Comparison of ENCODE assay signal across 9 mouse cellular contexts in the genomic region with DNA sequence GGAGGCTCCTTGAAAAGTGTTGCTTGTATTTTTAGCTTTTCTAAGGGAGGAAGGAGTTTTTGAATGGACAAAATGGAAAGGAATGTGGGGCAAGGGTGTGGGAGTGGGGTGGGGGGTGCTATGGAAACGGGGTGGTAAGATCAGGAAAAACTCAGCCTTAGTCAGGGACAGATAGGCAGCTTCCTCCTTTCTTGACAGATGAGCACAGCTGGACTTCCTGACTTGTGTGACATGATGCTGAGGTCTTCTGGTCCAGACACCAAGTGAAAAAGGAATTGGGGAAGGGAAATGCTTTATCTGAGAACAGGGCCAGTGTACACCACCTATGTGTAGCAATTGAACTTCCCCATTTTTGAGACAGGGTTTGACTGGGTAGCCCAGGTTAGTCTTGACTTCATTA.
A peak's percentile ranks its signal among the peaks of the same experiment; 100 is the strongest.
DNase-seq lines count a peak whose midpoint lies in the region; ATAC-seq lines count a peak whose summit lies in the region.
"Had no signal": no experiment of that assay in that cellular context is flagged by ENCODE, and none has a peak within 500 bp of the region (broad histone marks: within the 10 kb centered on the region; RNA-seq: fewer than 3 reads in every experiment).

No protein-coding gene starts in this region.

- WGBS in forebrain, embryonic 10.5 days, result 67% methylated on average over 1 of the region's 1 CpGs
- WGBS in forebrain, embryonic 11.5 days, result 67% methylated on average over 1 of the region's 1 CpGs
- WGBS in kidney, embryonic 15.5 days, result 58% methylated on average over 1 of the region's 1 CpGs

- H3K27ac ChIP-seq in forebrain, embryonic 10.5 days, result peak overlapping the region; percentile 51; the same call in 1 of the 2 replicates
- H3K27ac ChIP-seq in forebrain, embryonic 11.5 days (ENCODE audit: low read depth, low read length), result no peak overlapping the region
- peak overlapping the region; percentile 59 for H3K27ac ChIP-seq in kidney, embryonic 15.5 days
- H3K27ac ChIP-seq: hindbrain, embryonic 12.5 days had no signal

- no peak for ATAC-seq in forebrain, embryonic 11.5 days (replicated peaks; ENCODE audit: low FRiP score)
- peak; percentile 88 for ATAC-seq in granulocyte monocyte progenitor cell, adult 5-6 weeks (replicated peaks; ENCODE audit: poor library complexity, severe bottlenecking)
- ATAC-seq in kidney, embryonic 15.5 days (replicated peaks; ENCODE audit: low FRiP score), result no peak

- peaks cover 33% of the 10 kb centered on the region for H3K4me1 ChIP-seq in forebrain, embryonic 10.5 days
- no peaks in the 10 kb centered on the region for H3K4me1 ChIP-seq in forebrain, embryonic 11.5 days (replicated peaks; ENCODE audit: control insufficient read depth, insufficient read depth, low read length)
- peaks cover 24% of the 10 kb centered on the region for H3K4me1 ChIP-seq in kidney, embryonic 15.5 days

- no peak for DNase-seq in forebrain, embryonic 10.5 days (ENCODE audit: extremely low spot score, low spot score)
- DNase-seq in forebrain, embryonic 11.5 days (ENCODE audit: low spot score), result no peak
- peak; percentile 16 for DNase-seq in A20 (ENCODE audit: low read depth, low spot score)
- DNase-seq in cerebellum, postnatal 10 days, result no peak
- DNase-seq in urinary bladder, postnatal 14 days (ENCODE audit: low spot score), result no peak
- DNase-seq in thymus, adult 18-20 months, result no peak

- H3K4me2 ChIP-seq in forebrain, embryonic 11.5 days (ENCODE audit: low read depth, low read length, severe bottlenecking), result no peak overlapping the region
- no peak overlapping the region for H3K4me2 ChIP-seq in kidney, embryonic 15.5 days
- H3K4me2 ChIP-seq: hindbrain, embryonic 12.5 days had no signal

- no peaks in the 10 kb centered on the region for H3K9me3 ChIP-seq in forebrain, embryonic 10.5 days
- H3K9me3 ChIP-seq in forebrain, embryonic 11.5 days (ENCODE audit: control insufficient read depth, low read length), result no peaks in the 10 kb centered on the region
- no peaks in the 10 kb centered on the region for H3K9me3 ChIP-seq in kidney, embryonic 15.5 days (replicated peaks)
- H3K9me3 ChIP-seq: hindbrain, embryonic 12.5 days had no signal

- H3K27me3 ChIP-seq in forebrain, embryonic 10.5 days (ENCODE audit: poor library complexity, severe bottlenecking), result no peaks in the 10 kb centered on the region
- no peaks in the 10 kb centered on the region for H3K27me3 ChIP-seq in forebrain, embryonic 11.5 days (ENCODE audit: control insufficient read depth, insufficient read depth, low read length)
- no peaks in the 10 kb centered on the region for H3K27me3 ChIP-seq in kidney, embryonic 15.5 days
- H3K27me3 ChIP-seq: hindbrain, embryonic 12.5 days had no signal

- no peak overlapping the region for H3K4me3 ChIP-seq in forebrain, embryonic 10.5 days
- H3K4me3 ChIP-seq in forebrain, embryonic 11.5 days (ENCODE audit: low read depth, low read length), result no peak overlapping the region
- no peak overlapping the region for H3K4me3 ChIP-seq in kidney, embryonic 15.5 days (replicated peaks)
- H3K4me3 ChIP-seq: hindbrain, embryonic 12.5 days had no signal

- H3K9ac ChIP-seq in forebrain, embryonic 11.5 days (ENCODE audit: low read length), result no peak overlapping the region
- no peak overlapping the region for H3K9ac ChIP-seq in kidney, embryonic 15.5 days
- H3K9ac ChIP-seq: hindbrain, embryonic 12.5 days had no signal

- no peaks in the 10 kb centered on the region for H3K36me3 ChIP-seq in forebrain, embryonic 10.5 days (replicated peaks)
- no peaks in the 10 kb centered on the region for H3K36me3 ChIP-seq in forebrain, embryonic 11.5 days (ENCODE audit: control insufficient read depth, insufficient read depth, low read length)
- no peaks in the 10 kb centered on the region for H3K36me3 ChIP-seq in kidney, embryonic 15.5 days
- H3K36me3 ChIP-seq: hindbrain, embryonic 12.5 days had no signal
